Mouse (Mus musculus) T-helper 1 cell (primary cell): ENCODE data around the gene BC030867.

ENCODE experiments used
- in situ Hi-C: fragments of 300-600 bp; cut with MboI, MseI; formaldehyde crosslinking; loops from one replicate; pipeline ENCODE4 v1.15.1; 2025; ENCODE audit warnings: high pct_unique_total_duplicates

Gene BC030867

DNA sequence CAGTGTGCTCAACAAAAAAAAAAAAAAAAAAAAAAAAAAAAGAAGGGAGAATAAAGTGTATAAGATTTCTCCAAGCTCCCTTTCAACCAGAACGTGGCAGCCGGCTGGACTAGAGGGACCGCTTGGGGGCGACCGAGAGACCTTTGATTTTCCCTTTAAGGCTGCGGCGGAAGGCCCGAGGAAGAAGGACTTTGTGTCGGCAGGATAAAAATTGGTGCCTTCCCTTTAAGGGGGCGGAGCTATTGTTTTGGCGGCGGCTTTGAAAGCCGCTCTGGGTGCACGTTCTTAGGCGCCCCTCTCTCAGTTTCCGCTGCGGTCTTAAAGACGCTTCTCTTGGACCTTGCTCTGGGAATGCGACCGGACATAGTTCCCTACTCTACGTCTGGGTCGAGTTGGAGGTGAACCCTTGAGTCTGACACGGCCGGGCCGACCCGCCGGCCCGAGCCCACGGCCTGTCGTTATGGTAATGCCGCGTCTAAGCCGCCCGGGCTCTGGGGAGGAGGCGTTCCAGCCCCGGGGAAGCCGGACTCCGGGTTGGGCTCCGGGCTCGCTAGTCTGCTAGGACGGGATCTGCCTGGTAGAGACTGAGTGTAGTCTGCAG is at the start of gene BC030867:
Gene BC030867 (plus strand): TSS at position 253 of the 601 bp plus-strand sequence.
- in situ Hi-C loops, result no loop called here

DNA sequence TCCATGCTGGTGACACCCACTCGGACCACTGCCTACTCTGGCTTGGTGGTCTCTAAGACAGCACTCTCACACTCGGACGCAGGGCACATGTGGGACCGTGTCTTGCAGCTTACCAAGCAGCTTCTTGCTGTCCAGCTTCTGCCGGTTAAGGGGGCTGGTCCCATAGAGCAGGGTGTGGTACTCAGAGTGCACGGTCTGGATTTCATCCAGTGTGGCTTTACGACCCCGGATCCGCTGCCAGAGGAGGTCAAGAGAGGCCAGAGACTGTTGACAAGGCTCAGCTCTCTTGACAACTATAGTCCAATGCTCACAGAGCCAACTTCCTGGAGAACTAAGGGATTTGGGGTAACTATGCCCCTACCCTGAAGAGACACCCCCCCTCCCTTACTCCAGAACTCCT is 48.8 kb upstream of the BC030867 start:
- in situ Hi-C loops, result no loop called here

DNA sequence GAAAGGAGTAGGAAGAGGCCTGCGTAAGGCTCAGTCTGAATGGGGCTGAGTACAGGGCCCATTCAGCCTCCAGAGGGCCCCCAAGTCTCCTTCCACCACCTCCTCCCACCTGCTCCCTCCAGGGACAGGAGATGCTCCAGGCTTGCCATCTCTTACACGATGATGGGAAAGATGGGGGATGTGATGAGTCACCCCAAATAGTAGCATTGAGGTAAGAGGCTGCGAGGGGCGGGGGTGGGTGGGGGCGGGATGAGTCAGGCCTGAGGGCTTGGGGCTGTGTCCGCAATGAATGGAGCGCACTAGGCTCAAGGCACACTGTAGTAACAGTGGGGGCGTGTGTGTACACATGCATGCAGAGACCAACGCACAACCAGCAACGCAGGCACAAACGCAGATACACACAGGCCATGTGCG is 47.3 kb upstream of the BC030867 start:
- in situ Hi-C loops, result no loop called here

DNA sequence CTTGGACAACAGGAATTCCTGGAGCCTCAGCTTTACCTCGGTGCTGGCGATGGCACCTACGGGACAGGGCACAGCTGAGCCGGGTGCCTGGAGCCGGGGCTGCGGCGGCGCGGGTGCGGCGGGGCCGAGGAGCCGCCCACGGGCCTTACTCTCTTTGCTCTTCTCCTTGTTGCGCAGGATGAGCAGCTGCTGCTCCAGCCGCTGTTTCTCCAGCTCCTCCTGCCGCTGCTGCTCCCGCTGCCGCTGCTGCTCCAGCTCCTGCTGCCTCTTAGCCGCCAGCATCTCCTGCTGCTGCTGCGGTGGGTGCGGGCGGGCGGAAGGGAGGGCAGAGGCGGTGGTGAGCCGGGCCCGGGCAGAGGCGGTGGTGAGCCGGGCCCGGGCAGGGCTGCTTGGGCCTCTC is 42.2 kb upstream of the BC030867 start:
- in situ Hi-C loops, result no loop called here

DNA sequence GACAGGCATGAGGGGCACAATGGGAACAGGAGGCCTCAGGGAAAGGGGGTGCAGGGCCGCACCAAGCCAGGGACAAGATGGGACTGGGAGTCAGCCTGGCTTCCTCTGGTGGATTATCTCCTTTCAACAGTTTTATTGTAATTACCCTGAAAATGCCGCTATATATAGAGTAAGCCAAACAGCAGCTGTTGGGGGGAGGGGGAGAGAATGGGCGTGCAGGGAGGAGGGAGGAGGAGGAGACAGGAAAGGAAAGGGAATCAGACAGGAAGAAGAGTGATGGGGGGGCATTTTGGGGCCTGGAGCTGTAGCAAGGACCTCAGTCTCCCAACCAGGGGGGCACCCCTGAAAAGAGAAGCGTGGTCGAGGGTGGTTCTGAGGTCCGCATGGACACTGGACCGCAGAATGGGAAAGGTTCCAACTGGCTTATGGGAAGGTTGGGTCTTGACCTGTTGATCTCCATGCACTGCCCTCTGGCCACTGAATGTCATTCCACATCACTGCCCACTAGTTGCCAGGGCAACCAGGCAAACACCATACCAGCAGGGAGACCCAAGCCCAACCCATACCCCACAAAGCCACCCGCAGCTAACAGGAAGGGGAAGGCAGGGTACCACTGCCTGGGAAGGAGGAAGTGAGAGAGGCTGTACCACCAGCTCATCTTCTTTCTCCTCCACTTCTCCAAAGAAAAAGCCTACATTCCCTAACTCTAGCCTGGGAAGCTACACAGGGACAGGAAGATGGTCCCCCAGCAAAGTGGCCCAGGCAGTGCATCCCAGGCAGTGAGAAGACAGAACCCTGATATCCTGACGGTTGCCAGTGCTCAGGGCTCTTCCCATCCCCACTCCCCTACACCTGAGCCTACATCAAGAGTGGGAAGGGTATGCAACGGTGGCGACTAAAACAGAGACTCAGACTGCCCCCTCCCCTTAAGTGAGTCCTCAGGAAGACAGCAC is 40.6 kb upstream of the BC030867 start:
- in situ Hi-C loops, result no loop called here

DNA sequence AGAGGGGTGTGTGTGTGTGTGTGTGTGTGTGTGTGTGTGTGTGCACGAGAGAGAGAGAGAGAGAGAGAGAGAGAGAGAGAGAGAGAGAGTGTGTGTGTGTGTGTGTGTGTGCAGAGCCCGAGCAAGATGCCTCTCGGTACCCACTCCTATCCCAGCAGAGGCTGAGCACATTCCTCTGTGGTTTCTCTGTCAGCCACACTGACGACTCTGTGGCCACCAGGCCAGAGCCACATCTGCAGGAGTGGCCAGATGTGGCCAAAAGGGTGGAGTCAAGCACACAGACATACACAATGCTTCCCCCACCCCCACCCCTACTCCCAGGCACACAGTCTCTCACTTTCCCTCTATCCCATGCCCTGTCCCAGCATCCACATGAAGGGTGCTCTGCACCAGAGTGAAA is 39.8 kb upstream of the BC030867 start:
- in situ Hi-C loops, result no loop called here

DNA sequence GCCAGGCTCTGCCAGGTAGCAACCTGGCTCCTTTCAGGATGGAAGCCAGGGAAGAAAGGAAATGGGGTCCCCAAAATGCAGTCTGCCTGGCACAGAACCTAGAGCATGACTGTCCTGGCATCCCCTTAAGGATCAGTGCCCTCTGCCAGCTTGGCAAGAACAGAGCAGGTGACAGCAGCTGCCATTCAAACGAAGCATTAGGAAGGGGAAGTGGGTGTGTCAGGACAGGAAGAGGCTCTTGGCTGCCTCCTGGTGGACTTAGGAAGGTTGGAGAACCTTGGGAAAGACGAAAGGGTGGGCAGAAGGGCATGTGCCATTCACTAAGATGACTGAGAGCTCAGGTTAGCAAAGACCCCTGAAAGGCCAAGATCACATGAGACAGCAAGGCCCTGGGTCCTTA is 38.9 kb upstream of the BC030867 start:
- in situ Hi-C loops, result no loop called here

DNA sequence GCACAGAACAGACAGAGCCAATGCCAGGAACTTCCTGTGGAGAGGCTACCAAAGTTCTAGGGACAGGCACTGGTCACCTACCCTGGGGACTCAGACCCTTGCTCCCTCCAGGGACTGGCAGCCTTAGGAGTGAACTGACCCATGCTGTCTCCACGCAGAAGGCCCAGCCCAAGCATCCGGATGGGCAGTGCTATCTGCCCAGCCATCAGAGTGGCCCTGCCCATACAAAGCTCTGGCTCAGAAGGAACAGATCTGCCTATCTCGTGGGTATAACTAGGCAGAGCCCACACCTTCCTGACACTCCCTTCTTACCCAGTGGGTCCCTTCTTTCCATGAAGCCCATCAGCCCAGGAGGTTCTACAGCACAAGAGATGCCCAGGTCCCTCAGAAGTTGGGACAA is 38.5 kb upstream of the BC030867 start:
- in situ Hi-C loops, result no loop called here

DNA sequence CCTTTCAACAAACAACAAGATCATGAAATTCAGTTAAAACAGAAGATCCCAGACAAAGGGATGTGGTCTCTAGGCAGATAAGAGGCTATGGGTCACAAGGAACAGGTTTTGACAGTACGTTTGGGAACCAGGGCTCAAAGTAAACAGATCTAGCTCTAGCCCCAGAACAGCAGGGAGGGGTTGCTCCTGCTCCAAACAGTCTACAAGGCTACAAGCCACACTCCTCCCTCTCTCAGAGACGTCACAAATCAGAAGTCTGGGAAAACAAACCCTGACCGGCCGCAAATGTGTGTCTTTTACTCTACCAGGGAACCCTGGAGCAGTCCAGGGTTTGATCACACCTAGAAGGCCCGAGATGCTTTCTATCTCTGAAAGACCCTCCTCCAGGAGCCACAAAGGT is 37.7 kb upstream of the BC030867 start:
- in situ Hi-C loops, result no loop called here

DNA sequence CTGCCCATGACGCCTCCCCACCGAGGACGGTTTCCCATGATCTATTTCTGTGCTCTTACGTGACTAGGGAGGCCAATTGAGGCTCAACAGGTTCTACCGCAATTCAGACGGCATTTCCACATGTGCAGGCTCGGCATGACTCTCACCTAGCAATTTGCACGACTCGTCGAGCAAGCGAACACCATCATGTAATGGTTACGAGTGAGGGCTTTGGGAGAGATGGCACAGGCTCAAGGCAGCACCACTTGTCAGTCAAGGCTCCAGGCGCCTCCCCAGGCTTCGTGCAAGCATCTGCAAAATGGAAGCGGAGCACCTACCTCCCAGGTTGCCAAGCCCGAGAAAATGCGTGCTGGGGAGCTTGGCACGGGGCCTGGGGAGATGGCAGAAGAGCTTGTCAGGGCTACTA is 36.7 kb upstream of the BC030867 start:
- in situ Hi-C loops, result no loop called here

DNA sequence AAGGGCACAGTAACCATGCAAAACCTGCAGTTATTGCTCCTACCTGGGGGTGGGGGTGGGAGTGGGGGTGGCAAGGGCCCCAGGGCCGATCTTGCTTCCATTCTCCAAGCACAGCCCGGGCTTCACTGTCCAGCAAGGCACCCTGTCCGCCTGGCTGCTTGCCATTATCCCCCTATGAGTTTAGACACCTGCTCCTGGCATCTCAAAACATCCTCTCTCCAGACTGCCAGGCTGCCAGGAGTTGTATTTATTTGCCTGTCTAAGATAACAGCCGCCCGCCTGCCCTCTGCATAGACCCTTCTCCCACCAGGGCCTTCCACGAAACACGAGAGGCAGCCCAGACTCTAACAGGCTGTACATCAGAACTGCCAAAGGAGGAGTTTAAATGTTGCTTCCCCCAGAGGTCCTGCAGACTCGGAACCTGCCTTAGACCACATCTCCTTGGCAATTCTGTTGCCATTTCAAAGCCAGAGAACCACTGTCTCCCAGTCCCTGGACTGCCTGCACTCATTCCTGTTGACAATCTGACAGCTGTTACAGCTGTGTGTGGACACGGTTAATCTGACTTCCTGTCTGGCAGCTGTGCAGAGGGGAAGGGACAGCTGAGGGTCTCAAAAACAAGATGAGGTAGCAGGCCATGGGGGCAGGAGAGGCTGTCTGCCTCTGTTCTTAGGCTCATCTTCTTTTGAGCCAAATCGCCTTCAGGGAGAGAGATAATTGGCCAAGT is 34.1 kb upstream of the BC030867 start:
- in situ Hi-C loops, result no loop called here

DNA sequence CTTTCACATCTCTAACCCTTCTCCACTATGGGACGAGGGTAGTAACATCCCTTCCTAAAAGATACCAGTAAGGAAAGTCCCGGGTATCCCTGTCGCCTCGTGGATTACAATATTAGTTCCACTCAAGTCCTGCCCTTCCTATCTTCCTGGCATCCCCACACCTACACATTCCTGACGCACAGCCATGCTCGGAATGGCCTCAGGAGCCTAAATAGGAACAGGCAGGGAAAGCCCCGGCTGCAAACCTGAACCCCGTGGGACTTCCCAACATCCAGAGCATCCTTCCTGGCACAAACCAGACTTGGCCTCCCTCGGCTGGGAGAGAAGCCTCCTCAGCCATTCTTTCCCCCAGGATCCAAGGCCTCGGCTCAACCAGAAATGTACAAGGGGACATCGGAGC is 33.2 kb upstream of the BC030867 start:
- in situ Hi-C loops, result no loop called here

DNA sequence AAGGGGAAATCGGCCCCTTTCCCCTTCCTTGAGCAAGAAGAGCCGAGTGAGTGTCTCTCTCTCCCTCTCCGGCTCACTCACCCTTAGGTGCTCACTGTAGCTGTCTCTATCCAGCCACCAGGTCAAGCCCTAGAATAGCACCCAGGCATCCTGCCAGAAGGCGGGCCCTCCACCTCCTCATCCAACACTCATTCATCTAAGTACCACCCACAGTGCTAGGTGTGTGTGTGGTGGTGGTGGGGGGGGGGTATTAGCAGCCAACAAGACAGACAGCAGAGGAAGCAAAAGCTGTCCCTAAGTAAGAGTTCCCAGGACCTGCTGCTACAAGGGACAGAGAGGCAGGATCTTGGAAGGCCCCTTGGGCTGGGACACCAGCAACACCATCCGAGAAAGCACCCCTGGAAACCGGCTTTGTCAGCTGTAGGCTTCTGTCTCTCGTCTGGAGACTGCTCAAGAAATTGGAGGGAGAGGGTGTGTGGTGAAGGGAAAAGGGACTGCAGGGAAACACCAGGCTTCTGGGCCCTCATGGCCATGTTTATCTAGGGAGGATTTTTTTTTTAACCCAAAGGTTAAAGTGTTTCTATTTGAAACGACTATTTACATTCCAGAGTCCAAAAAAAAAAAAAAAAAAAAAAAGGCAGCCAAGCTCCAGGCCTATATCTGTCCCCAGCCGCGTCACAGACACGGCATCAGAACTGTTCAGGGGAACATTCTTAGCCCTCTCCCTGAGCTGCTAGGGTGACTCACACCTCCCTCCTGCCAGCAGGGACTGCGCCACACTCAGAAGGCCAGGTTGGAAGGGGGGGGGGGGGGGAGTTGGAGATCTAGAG is 32.4 kb upstream of the BC030867 start:
- in situ Hi-C loops, result no loop called here

DNA sequence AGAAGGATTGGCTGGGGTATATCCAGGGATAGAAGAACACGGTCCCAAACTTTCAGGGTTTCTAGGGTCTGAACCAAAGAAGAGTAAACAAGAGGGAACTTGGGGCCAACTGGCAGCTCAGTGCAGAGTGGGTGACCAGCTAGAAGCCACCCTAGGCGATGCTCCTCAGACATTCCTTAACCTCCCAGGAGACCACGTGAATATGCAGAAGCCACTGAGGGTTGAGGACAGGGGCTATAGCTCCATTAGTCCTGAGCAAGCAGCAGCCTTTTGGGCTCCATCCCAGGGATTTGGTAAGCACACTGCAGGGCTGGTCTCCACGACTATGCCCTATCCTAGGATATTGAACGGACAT is 31.8 kb upstream of the BC030867 start:
- in situ Hi-C loops, result no loop called here

DNA sequence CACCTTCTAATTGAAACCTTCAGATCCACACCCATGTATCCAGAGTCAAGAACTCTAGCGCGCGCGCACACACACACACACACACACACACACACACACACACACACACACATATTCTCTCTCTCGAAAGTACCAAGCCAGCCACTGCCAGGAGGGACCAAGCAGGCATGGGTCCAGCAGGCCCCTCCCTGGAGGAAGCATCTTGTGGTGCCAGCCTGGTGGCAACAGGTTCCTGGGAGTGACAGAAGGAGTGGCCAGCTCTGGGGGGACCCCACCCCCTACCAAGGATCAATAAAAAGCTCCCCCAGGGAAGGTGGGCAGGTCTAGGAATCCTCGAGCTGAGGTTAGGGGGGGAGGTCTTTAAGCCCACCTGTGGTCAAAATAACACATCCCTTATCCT is 31.3 kb upstream of the BC030867 start:
- in situ Hi-C loops, result no loop called here

DNA sequence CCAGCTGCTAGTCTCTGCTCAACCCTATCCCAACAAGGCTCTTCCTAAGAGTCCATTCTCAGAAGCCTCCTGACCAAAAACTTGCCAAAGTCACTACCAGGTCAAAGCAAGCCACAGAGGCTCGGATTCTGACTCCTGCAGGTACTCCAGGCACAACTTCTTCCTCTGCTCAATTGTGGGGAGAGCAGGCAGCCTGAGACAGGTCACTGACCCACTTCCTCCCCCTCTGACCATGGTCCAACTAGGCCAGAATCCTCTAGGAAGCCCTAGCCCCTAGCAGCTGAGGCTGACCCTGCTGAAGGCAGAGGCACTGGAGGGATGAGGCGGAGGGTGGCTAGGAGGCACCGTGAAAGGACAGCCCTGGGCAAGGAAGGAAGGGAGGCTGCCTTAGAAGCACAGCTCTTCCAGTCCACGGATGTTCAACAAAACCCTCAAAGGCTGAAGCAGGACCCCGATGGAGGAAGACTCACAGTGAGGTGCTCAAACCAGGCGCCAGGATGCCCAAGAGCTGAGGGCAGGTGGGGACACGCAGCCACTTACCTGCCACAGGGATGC is 30.7 kb upstream of the BC030867 start:
- in situ Hi-C loops, result no loop called here

DNA sequence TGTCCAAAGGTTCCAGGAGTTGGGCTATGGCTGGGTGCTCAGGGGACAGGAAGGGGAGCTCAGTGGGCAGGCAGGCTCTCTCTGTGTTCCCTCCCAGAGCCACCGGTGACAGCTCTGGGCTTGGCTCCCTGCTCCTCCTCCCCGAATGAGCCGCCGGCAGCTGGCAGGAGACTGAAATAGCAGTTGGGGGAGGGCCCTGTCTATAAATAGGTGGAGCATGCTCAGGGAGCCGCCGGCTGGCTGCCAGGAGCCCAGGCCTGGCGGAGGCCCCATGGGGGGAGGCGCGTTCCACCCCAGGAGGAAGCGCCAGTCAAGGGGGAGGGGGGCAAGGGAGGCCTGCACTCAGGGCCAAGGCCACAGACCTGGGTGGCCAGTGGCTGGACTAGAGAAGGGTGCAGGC is 29.9 kb upstream of the BC030867 start:
- in situ Hi-C loops, result no loop called here

DNA sequence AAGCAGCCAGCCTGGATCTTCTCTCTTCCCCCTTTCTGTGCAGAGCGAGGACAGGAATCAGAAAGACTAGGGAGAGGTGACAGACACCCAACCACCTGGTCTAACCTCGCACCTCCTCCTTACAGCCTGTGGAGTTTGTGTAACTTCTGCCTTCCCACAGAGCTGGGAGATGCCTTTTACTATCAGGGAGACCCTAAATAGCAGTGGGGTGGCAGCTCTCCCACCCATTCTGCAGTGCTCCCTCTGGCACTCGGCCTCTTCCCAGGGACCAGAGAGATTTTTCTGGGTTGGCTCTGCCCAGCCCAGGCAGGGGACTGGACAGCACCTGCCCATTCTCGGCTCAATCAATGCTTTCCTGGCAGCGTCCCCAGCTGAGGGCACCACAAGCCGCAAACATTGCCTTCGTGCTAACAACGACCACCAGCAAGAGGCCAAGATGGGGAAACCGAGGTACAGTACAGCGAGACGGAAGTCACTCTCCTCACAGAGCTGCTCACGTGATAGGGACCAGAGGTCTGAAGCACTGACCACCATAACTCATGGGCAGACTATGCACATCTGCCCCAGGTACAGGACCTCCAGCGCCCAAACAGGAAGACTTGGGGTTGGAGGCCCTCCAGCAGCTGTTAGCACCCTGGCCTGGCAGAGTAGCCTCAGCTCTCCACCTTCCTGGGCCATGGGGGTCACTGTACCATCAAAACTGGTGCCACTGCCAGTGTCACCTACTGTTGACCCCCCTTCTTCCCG is 29.3 kb upstream of the BC030867 start:
- in situ Hi-C loops, result no loop called here

DNA sequence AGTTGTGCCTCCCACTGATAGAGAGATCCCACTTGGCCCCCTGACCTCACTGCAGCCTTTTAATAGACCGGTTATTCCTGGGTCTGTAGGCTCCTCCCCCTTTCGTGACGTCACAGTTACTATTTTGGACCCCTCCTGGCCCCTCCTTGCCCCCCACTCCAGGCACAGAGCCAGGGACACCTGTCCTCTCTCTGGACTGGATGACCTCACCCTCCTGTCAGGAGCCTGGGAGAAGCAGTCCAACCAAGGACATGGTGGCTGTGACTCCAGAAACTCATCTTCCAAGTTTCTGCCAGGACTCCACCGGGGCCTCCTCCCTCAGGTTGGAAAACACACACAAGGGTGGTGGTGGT is 28.7 kb upstream of the BC030867 start:
- in situ Hi-C loops, result no loop called here

DNA sequence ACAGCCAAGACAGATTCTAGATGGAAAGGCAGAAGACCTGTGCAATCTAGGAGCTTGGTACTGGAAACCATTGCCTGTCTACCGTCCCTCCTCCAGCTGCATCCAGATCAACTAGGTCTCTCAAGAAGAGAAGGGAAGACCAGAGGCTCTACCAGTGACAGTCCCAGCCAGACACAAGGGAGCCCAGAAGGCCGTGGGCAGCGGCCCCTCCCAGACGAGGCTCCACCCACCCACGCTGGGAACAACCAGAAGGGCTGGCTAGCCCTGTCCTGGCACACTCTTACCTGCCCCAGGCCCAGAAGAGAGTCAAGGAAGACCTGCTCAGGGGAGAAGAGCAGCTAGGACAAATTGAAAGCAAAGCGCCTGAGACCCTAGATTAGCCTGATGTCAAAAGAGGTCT is 28.2 kb upstream of the BC030867 start:
- in situ Hi-C loops, result no loop called here
